Mouse (Mus musculus) layer of hippocampus, postnatal 36 days (tissue): ENCODE data around the gene Zfp64. TPM values are rescaled to one million over a fixed set of nuclear protein-coding genes. Genes with fewer than 3 reads are reported as not detected.

Experiments
- DNase-seq, 2 experiments: peaks; one replicate each; pipeline ENCODE4 v3.0.0; 2022
- total RNA-seq, 2 experiments: library from RNA; stranded (reverse); gene quantifications; 2 replicates each; pipeline ENCODE4 v1.2.3; 2021

Gene Zfp64
- total RNA-seq, 2 experiments from 2014 or later, result 15.8 to 16.0 TPM

GRCm38 (mm10) chr2:168947663-168948062, 7.7 kb downstream of the Zfp64 start:
- DNase-seq, result no peak

GRCm38 (mm10) chr2:168944011-168944410, 11.4 kb downstream of the Zfp64 start:
- no peak for DNase-seq

- DNase-seq, result no peak
Observed at GRCm38 (mm10) chr2:168939941-168940340, 15.4 kb downstream of the Zfp64 start.

- DNase-seq, result no peak
Observed at GRCm38 (mm10) chr2:168939261-168939933, 16.0 kb downstream of the Zfp64 start.

- no peak for DNase-seq
Observed at GRCm38 (mm10) chr2:168936896-168937295, 18.5 kb downstream of the Zfp64 start.

- DNase-seq, result no peak
Observed at GRCm38 (mm10) chr2:168935165-168935564, 20.2 kb downstream of the Zfp64 start.

- peak in 1 of 2 experiments; percentile 35 for DNase-seq
Observed at GRCm38 (mm10) chr2:168931686-168932085, 23.7 kb downstream of the Zfp64 start.

- DNase-seq, result peak; percentile 42 to 53
Observed at GRCm38 (mm10) chr2:168929691-168930090, 25.7 kb downstream of the Zfp64 start.

- no peak for DNase-seq
Observed at GRCm38 (mm10) chr2:168927401-168927800, 28.0 kb downstream of the Zfp64 start.

GRCm38 (mm10) chr2:168926257-168926810, 29.1 kb downstream of the Zfp64 start:
- DNase-seq, result peak; percentile 63 to 68

GRCm38 (mm10) chr2:168923706-168924105, 31.7 kb downstream of the Zfp64 start:
- DNase-seq, result peak in 1 of 2 experiments; percentile 47

GRCm38 (mm10) chr2:168922466-168922865, 32.9 kb downstream of the Zfp64 start:
- DNase-seq, result no peak

GRCm38 (mm10) chr2:168920007-168920406, 35.4 kb downstream of the Zfp64 start:
- no peak for DNase-seq

- no peak for DNase-seq
Observed at GRCm38 (mm10) chr2:168912901-168913721, 42.3 kb downstream of the Zfp64 start.

GRCm38 (mm10) chr2:168912051-168912891, 43.1 kb downstream of the Zfp64 start:
- DNase-seq, result no peak

GRCm38 (mm10) chr2:168911527-168911926, 43.9 kb downstream of the Zfp64 start:
- DNase-seq, result no peak

- DNase-seq, result no peak
Observed at GRCm38 (mm10) chr2:168906022-168906421, 49.4 kb downstream of the Zfp64 start.

- no peak for DNase-seq
Observed at GRCm38 (mm10) chr2:168904846-168905245, 50.5 kb downstream of the Zfp64 start.

- DNase-seq, result no peak
Observed at GRCm38 (mm10) chr2:168904188-168904587, 51.2 kb downstream of the Zfp64 start.

GRCm38 (mm10) chr2:168902634-168903033, 52.8 kb downstream of the Zfp64 start:
- DNase-seq, result no peak

GRCm38 (mm10) chr2:168897906-168898305, 57.5 kb downstream of the Zfp64 start:
- no peak for DNase-seq

GRCm38 (mm10) chr2:168895531-168895930, 59.9 kb downstream of the Zfp64 start:
- no peak for DNase-seq
